Mouse (Mus musculus) midbrain, embryonic 14.5 days (tissue): ENCODE measurements at regions not wholly inside any gene's neighbourhood (a gene's known extent, or its start where the extent isn't known, plus 50 kb on each side); places are given as distances from the start of the nearest gene placed in this dataset.

Source experiments
- ATAC-seq: fragments of 200-750 bp; cut with Nextera tagmentation; 2 replicates; pipeline ENCODE4 v1.8.0; 2017; ENCODE audit warnings: moderate number of reproducible peaks, moderate library complexity; ENCODE audit not compliant: low FRiP score, low TSS enrichment
- DNase-seq: peaks from one replicate; pipeline ENCODE4 v3.0.0-alpha.2; 2015
- H3K27ac ChIP-seq: fragments of 300-500 bp; sonication (generic); replicated peaks from 2 replicates; pipeline ENCODE4 v1.5.1; 2014; ENCODE audit warnings: mild to moderate bottlenecking, low read depth, low read length, moderate library complexity
- H3K27me3 ChIP-seq: fragments of 300-500 bp; sonication (generic); 2 replicates; pipeline ENCODE4 v1.6.1; 2014; ENCODE audit warnings: low read length, control low read depth, mixed read lengths; ENCODE audit not compliant: control insufficient read depth, insufficient read depth
- H3K36me3 ChIP-seq: fragments of 300-500 bp; sonication (generic); 2 replicates; pipeline ENCODE4 v1.6.1; 2014; ENCODE audit warnings: low read length, control low read depth; ENCODE audit not compliant: control insufficient read depth, insufficient read depth
- H3K4me1 ChIP-seq: fragments of 300-500 bp; sonication (generic); 2 replicates; pipeline ENCODE4 v1.6.1; 2014; ENCODE audit warnings: mild to moderate bottlenecking, antibody characterized with exemption, low read length, control low read depth; ENCODE audit not compliant: control insufficient read depth, insufficient read depth
- H3K4me2 ChIP-seq: fragments of 300-500 bp; sonication (generic); 2 replicates; pipeline ENCODE4 v1.6.1; 2014; ENCODE audit warnings: mild to moderate bottlenecking, low read length, moderate library complexity
- H3K4me3 ChIP-seq: fragments of 300-500 bp; sonication (generic); replicated peaks from 2 replicates; pipeline ENCODE4 v1.5.1; 2014; ENCODE audit warnings: low read depth, low read length
- H3K9ac ChIP-seq: fragments of 300-500 bp; sonication (generic); replicated peaks from 2 replicates; pipeline ENCODE4 v1.6.1; 2014; ENCODE audit warnings: mild to moderate bottlenecking, low read length, moderate library complexity
- H3K9me3 ChIP-seq: fragments of 300-500 bp; sonication (generic); 2 replicates; pipeline ENCODE4 v1.6.1; 2016; ENCODE audit warnings: low read length, control low read depth, mixed read lengths; ENCODE audit not compliant: control insufficient read depth
- WGBS: fragments of 180-500 bp; shearing (Covaris S2); extraction: QIAGEN DNeasy Blood & Tissue Kit; methylation state at CpG from one replicate; pipeline ENCODE4 v1.1.7; 2014; 5-methylcytosine and 5-hydroxymethylcytosine counted together

- Histone ChIP-seq H3K9me3 (no peaks in the 10 kb centered on the region), H3K27me3 (peaks cover 7% of the 10 kb centered on the region; the same call in 1 of the 2 replicates), H3K36me3 (no peaks in the 10 kb centered on the region), H3K4me3 (peak overlapping the region; percentile 7; the same call in 1 of the 2 replicates), H3K4me2 (peak overlapping the region; percentile 46), H3K9ac (no peak overlapping the region), H3K4me1 (peaks cover 7% of the 10 kb centered on the region; the same call in 1 of the 2 replicates), H3K27ac (no peak overlapping the region)
- ATAC-seq (no peak), DNase-seq (no peak)
- WGBS, result 15% methylated on average over 10 of the region's 10 CpGs
Measured at GRCm38 (mm10) chr11:85989536-85989935, 103.3 kb downstream of the Tbx4 start.

GRCm38 (mm10) chr11:85989940-85990493 lies 103.8 kb downstream of the Tbx4 start:
- H3K36me3 ChIP-seq, result no peaks in the 10 kb centered on the region
- H3K4me2 ChIP-seq, result peak overlapping the region; percentile 46
- no peaks in the 10 kb centered on the region for H3K9me3 ChIP-seq
- no peak for ATAC-seq
- WGBS, result 8% methylated on average over 12 of the region's 12 CpGs
- peak; percentile 63 for DNase-seq
- H3K27me3 ChIP-seq, result peaks cover 7% of the 10 kb centered on the region; the same call in 1 of the 2 replicates
- no peak overlapping the region for H3K27ac ChIP-seq
- H3K9ac ChIP-seq, result no peak overlapping the region
- peak overlapping the region; percentile 7; the same call in 1 of the 2 replicates for H3K4me3 ChIP-seq
- H3K4me1 ChIP-seq, result peaks cover 12% of the 10 kb centered on the region

- Histone ChIP-seq H3K4me3 (peak overlapping the region; percentile 28), H3K36me3 (no peaks in the 10 kb centered on the region), H3K27ac (no peak overlapping the region), H3K4me1 (peaks cover 11% of the 10 kb centered on the region), H3K9ac (peak overlapping the region; percentile 39), H3K27me3 (0 out of 2 replicates have a peak, but pooled peaks cover 5% of the 10 kb centered on the region), H3K9me3 (no peaks in the 10 kb centered on the region), H3K4me2 (peak overlapping the region; percentile 58)
- no peak for ATAC-seq
- WGBS, result 27% methylated on average over 29 of the region's 29 CpGs
- DNase-seq, result peak; percentile 81
Measured at GRCm38 (mm10) chr11:85995318-85996095, 109.3 kb downstream of the Tbx4 start.

GRCm38 (mm10) chr11:85996686-85997085 lies 110.5 kb downstream of the Tbx4 start:
- Histone ChIP-seq H3K9me3 (no peaks in the 10 kb centered on the region), H3K4me2 (no peak overlapping the region), H3K9ac (no peak overlapping the region), H3K4me1 (peaks cover 11% of the 10 kb centered on the region), H3K36me3 (no peaks in the 10 kb centered on the region), H3K27me3 (0 out of 2 replicates have a peak, but pooled peaks cover 5% of the 10 kb centered on the region), H3K4me3 (no peak overlapping the region), H3K27ac (no peak overlapping the region)
- no peak for DNase-seq
- WGBS, result 46% methylated on average over 4 of the region's 4 CpGs
- ATAC-seq, result no peak

GRCm38 (mm10) chr11:86003341-86003740 lies 117.1 kb downstream of the Tbx4 start:
- Histone ChIP-seq H3K4me3 (no peak overlapping the region), H3K27ac (no peak overlapping the region), H3K4me1 (no peaks in the 10 kb centered on the region), H3K36me3 (no peaks in the 10 kb centered on the region), H3K9me3 (no peaks in the 10 kb centered on the region), H3K9ac (no peak overlapping the region), H3K4me2 (no peak overlapping the region), H3K27me3 (no peaks in the 10 kb centered on the region)
- DNase-seq, result no peak
- WGBS, result 80% methylated on average over 7 of the region's 7 CpGs
- no peak for ATAC-seq

- Histone ChIP-seq H3K4me1 (no peaks in the 10 kb centered on the region), H3K9me3 (no peaks in the 10 kb centered on the region), H3K36me3 (no peaks in the 10 kb centered on the region), H3K4me2 (no peak overlapping the region), H3K27ac (no peak overlapping the region), H3K27me3 (no peaks in the 10 kb centered on the region), H3K4me3 (no peak overlapping the region), H3K9ac (no peak overlapping the region)
- ATAC-seq (no peak), DNase-seq (no peak)
- 84% methylated on average over 2 of the region's 2 CpGs for WGBS
Measured at GRCm38 (mm10) chr11:86005284-86005683, 119.1 kb downstream of the Tbx4 start.

- Histone ChIP-seq H3K27me3 (no peaks in the 10 kb centered on the region), H3K4me2 (no peak overlapping the region), H3K36me3 (no peaks in the 10 kb centered on the region), H3K27ac (no peak overlapping the region), H3K4me1 (no peaks in the 10 kb centered on the region), H3K4me3 (no peak overlapping the region), H3K9me3 (no peaks in the 10 kb centered on the region), H3K9ac (no peak overlapping the region)
- DNase-seq (no peak), ATAC-seq (no peak)
- 86% methylated on average over 9 of the region's 9 CpGs for WGBS
Measured at GRCm38 (mm10) chr11:86005899-86006445, 119.8 kb downstream of the Tbx4 start.

- no peaks in the 10 kb centered on the region for H3K27me3 ChIP-seq
- H3K4me3 ChIP-seq, result no peak overlapping the region
- DNase-seq, result no peak
- no peak overlapping the region for H3K9ac ChIP-seq
- no peak for ATAC-seq
- no peaks in the 10 kb centered on the region for H3K4me1 ChIP-seq
- H3K36me3 ChIP-seq, result no peaks in the 10 kb centered on the region
- no peaks in the 10 kb centered on the region for H3K9me3 ChIP-seq
- no peak overlapping the region for H3K27ac ChIP-seq
- WGBS, result 90% methylated on average over 4 of the region's 4 CpGs
- no peak overlapping the region for H3K4me2 ChIP-seq
Measured at GRCm38 (mm10) chr11:86006859-86007258, 120.6 kb downstream of the Tbx4 start.
